9 mouse cellular contexts compared by ENCODE assay signal in genomic region chr9:62469696-62470095, GRCm38 (mm10).
DNase-seq lines count a peak whose midpoint lies in the region; ATAC-seq and TF ChIP-seq lines count a peak whose summit lies in the region.
"Had no signal": no experiment of that assay in that cellular context is flagged by ENCODE, and none has a peak within 500 bp of the region (broad histone marks: within the 10 kb centered on the region; RNA-seq: fewer than 3 reads in every experiment).

No protein-coding gene starts in this region.

- ATAC-seq in forebrain, embryonic 12.5 days (ENCODE audit: low FRiP score), result no peak
- ATAC-seq in hindbrain, postnatal 0 days, result no peak
- ATAC-seq in neural tube, embryonic 15.5 days (ENCODE audit: low FRiP score), result no peak
- ATAC-seq in kidney, embryonic 16.5 days (ENCODE audit: low FRiP score, low TSS enrichment), result no peak
- ATAC-seq: liver, embryonic 12.5 days had no signal

- peaks cover 34% of the 10 kb centered on the region for H3K4me1 ChIP-seq in forebrain, embryonic 12.5 days
- peaks cover 25% of the 10 kb centered on the region for H3K4me1 ChIP-seq in hindbrain, postnatal 0 days (ENCODE audit: insufficient read depth, low read length)
- peaks cover 34% of the 10 kb centered on the region for H3K4me1 ChIP-seq in neural tube, embryonic 15.5 days
- H3K4me1 ChIP-seq in kidney, embryonic 16.5 days (ENCODE audit: insufficient read depth, low read length), result peaks cover 5% of the 10 kb centered on the region; the same call in 1 of the 2 replicates
- H3K4me1 ChIP-seq: liver, embryonic 12.5 days had no signal

- H3K36me3 ChIP-seq in forebrain, embryonic 12.5 days (replicated peaks), result no peaks in the 10 kb centered on the region
- no peaks in the 10 kb centered on the region for H3K36me3 ChIP-seq in hindbrain, postnatal 0 days (ENCODE audit: insufficient read depth, low read length)
- H3K36me3 ChIP-seq in neural tube, embryonic 15.5 days, result no peaks in the 10 kb centered on the region
- no peaks in the 10 kb centered on the region for H3K36me3 ChIP-seq in kidney, embryonic 16.5 days (ENCODE audit: insufficient read depth, low read length)
- H3K36me3 ChIP-seq: liver, embryonic 12.5 days had no signal

- H3K27me3 ChIP-seq in forebrain, embryonic 12.5 days, result no peaks in the 10 kb centered on the region
- no peaks in the 10 kb centered on the region for H3K27me3 ChIP-seq in hindbrain, postnatal 0 days (ENCODE audit: insufficient read depth, low read length)
- no peaks in the 10 kb centered on the region for H3K27me3 ChIP-seq in neural tube, embryonic 15.5 days (replicated peaks)
- H3K27me3 ChIP-seq in kidney, embryonic 16.5 days (ENCODE audit: insufficient read depth, low read length), result no peaks in the 10 kb centered on the region
- H3K27me3 ChIP-seq: liver, embryonic 12.5 days had no signal

- DNase-seq in layer of hippocampus, adult 2 months (ENCODE audit: low spot score in 2 of 2), result no peak
- DNase-seq in layer of hippocampus, postnatal 36 days, result no peak
- no peak for DNase-seq in hindbrain, postnatal 0 days (ENCODE audit: low spot score)
- no peak for DNase-seq in retina, postnatal 1 day
- no peak for DNase-seq in layer of hippocampus, postnatal 10 days (ENCODE audit: low spot score in 2 of 2)

- 76% methylated on average over 10 of the region's 10 CpGs for WGBS in forebrain, embryonic 12.5 days
- 40% methylated on average over 10 of the region's 10 CpGs for whole genome bisulfite sequencing in hindbrain, postnatal 0 days
- 54% methylated on average over 10 of the region's 10 CpGs for WGBS in neural tube, embryonic 15.5 days
- 81% methylated on average over 10 of the region's 10 CpGs for WGBS in kidney, embryonic 16.5 days

- H3K4me2 ChIP-seq in forebrain, embryonic 12.5 days, result no peak overlapping the region
- H3K4me2 ChIP-seq in hindbrain, postnatal 0 days (ENCODE audit: low read depth, low read length), result no peak overlapping the region
- H3K4me2 ChIP-seq in neural tube, embryonic 15.5 days, result no peak overlapping the region
- no peak overlapping the region for H3K4me2 ChIP-seq in kidney, embryonic 16.5 days (replicated peaks; ENCODE audit: low read depth, low read length)
- H3K4me2 ChIP-seq: liver, embryonic 12.5 days had no signal

- no peak overlapping the region for H3K4me3 ChIP-seq in layer of hippocampus, adult 2 months
- H3K4me3 ChIP-seq in forebrain, embryonic 12.5 days (replicated peaks), result no peak overlapping the region
- no peak overlapping the region for H3K4me3 ChIP-seq in hindbrain, postnatal 0 days (ENCODE audit: low read length)
- H3K4me3 ChIP-seq in neural tube, embryonic 15.5 days (replicated peaks), result no peak overlapping the region
- no peak overlapping the region for H3K4me3 ChIP-seq in kidney, embryonic 16.5 days (ENCODE audit: low read length)
- H3K4me3 ChIP-seq: liver, embryonic 12.5 days had no signal

- no peak overlapping the region for H3K9ac ChIP-seq in forebrain, embryonic 12.5 days
- H3K9ac ChIP-seq in hindbrain, postnatal 0 days (replicated peaks; ENCODE audit: low read length), result no peak overlapping the region
- H3K9ac ChIP-seq in neural tube, embryonic 15.5 days (replicated peaks), result no peak overlapping the region
- no peak overlapping the region for H3K9ac ChIP-seq in kidney, embryonic 16.5 days (replicated peaks; ENCODE audit: low read length)
- H3K9ac ChIP-seq: liver, embryonic 12.5 days had no signal

- no peak for TF ChIP-seq CTCF in layer of hippocampus, adult 2 months (conservative IDR thresholded peaks at IDR 0.05)
- no peak for TF ChIP-seq CTCF in hindbrain, postnatal 0 days (IDR thresholded peaks at IDR 0.05; ENCODE audit: low read depth)

- H3K9me3 ChIP-seq in forebrain, embryonic 12.5 days, result no peaks in the 10 kb centered on the region
- H3K9me3 ChIP-seq in hindbrain, postnatal 0 days (ENCODE audit: low read length), result no peaks in the 10 kb centered on the region
- H3K9me3 ChIP-seq in neural tube, embryonic 15.5 days (replicated peaks), result no peaks in the 10 kb centered on the region
- no peaks in the 10 kb centered on the region for H3K9me3 ChIP-seq in kidney, embryonic 16.5 days (ENCODE audit: low read length)
- H3K9me3 ChIP-seq: liver, embryonic 12.5 days had no signal

- peak overlapping the region; percentile 82 for H3K27ac ChIP-seq in layer of hippocampus, adult 2 months
- H3K27ac ChIP-seq in forebrain, embryonic 12.5 days, result peak overlapping the region; percentile 68
- H3K27ac ChIP-seq in hindbrain, postnatal 0 days, result peak overlapping the region; percentile 74
- peak overlapping the region; percentile 70 for H3K27ac ChIP-seq in neural tube, embryonic 15.5 days (replicated peaks)
- H3K27ac ChIP-seq in kidney, embryonic 16.5 days (ENCODE audit: low read length), result no peak overlapping the region
- H3K27ac ChIP-seq: liver, embryonic 12.5 days had no signal
